In genomic region chr13:22036149-22036956, GRCm38 (mm10) we compare ENCODE assay signal across 8 mouse cellular contexts. TPM values are rescaled to one million over a fixed set of nuclear protein-coding genes. Genes with fewer than 3 reads are reported as not detected.
DNase-seq lines count a peak whose midpoint lies in the region; ATAC-seq and TF ChIP-seq lines count a peak whose summit lies in the region.

No protein-coding gene starts in this region.

- no peaks in the 10 kb centered on the region for H3K27me3 ChIP-seq in cerebellum, adult 2 months (ENCODE audit: control insufficient read depth, insufficient read depth, low read length)
- no peaks in the 10 kb centered on the region for H3K27me3 ChIP-seq in embryonic facial prominence, embryonic 11.5 days (ENCODE audit: control insufficient read depth, insufficient read depth, low read length)
- H3K27me3 ChIP-seq in limb, embryonic 10.5 days (ENCODE audit: low read depth, poor library complexity, severe bottlenecking), result no peaks in the 10 kb centered on the region
- no peaks in the 10 kb centered on the region for H3K27me3 ChIP-seq in neural tube, embryonic 13.5 days

- TF ChIP-seq POLR2A in cerebellum, adult 2 months (IDR thresholded peaks at IDR 0.05; ENCODE audit: borderline replicate concordance, insufficient read depth, low read length), result no peak

- TF ChIP-seq CTCF in cerebellum, adult 2 months (IDR thresholded peaks at IDR 0.05; ENCODE audit: borderline replicate concordance, insufficient read depth, low read depth, low read length), result no peak

- no peaks in the 10 kb centered on the region for H3K36me3 ChIP-seq in embryonic facial prominence, embryonic 11.5 days (replicated peaks; ENCODE audit: control insufficient read depth, insufficient read depth, low read depth, low read length)
- no peaks in the 10 kb centered on the region for H3K36me3 ChIP-seq in limb, embryonic 10.5 days
- no peaks in the 10 kb centered on the region for H3K36me3 ChIP-seq in neural tube, embryonic 13.5 days

- DNase-seq in cerebellum, adult 2 months, result no peak
- DNase-seq in cerebellum, adult 18-20 months, result no peak
- peak; percentile 59 for DNase-seq in 3T3-L1 (ENCODE audit: low read depth, low spot score)
- DNase-seq in embryonic facial prominence, embryonic 11.5 days (ENCODE audit: low spot score), result peak; percentile 69
- peak; percentile 70 for DNase-seq in limb, embryonic 10.5 days (ENCODE audit: low spot score)
- DNase-seq in gastrocnemius, postnatal 25 days, result no peak
- DNase-seq in urinary bladder, adult 18-20 months (ENCODE audit: low spot score in 2 of 2), result no peak

- peak overlapping the region; percentile 37 for H3K4me3 ChIP-seq in cerebellum, adult 2 months (replicated peaks; ENCODE audit: insufficient read depth, low read depth, low read length)
- peak overlapping the region; percentile 34 for H3K4me3 ChIP-seq in embryonic facial prominence, embryonic 11.5 days (ENCODE audit: low read depth, low read length)
- H3K4me3 ChIP-seq in limb, embryonic 10.5 days, result peak overlapping the region; percentile 51
- peak overlapping the region; percentile 42 for H3K4me3 ChIP-seq in neural tube, embryonic 13.5 days

- peak overlapping the region; percentile 50 for H3K9ac ChIP-seq in embryonic facial prominence, embryonic 11.5 days (replicated peaks; ENCODE audit: low read length)
- peak overlapping the region; percentile 70 for H3K9ac ChIP-seq in neural tube, embryonic 13.5 days

- WGBS in cerebellum, adult 2 months, result 3% methylated on average over 21 of the region's 23 CpGs
- WGBS in embryonic facial prominence, embryonic 11.5 days, result 3% methylated on average over 19 of the region's 23 CpGs
- WGBS in limb, embryonic 10.5 days, result 4% methylated on average over 22 of the region's 23 CpGs
- 3% methylated on average over 21 of the region's 23 CpGs for WGBS in neural tube, embryonic 13.5 days

- H3K27ac ChIP-seq in cerebellum, adult 2 months (ENCODE audit: insufficient read depth, low read length), result no peak overlapping the region
- H3K27ac ChIP-seq in embryonic facial prominence, embryonic 11.5 days (replicated peaks; ENCODE audit: low read depth, low read length), result peak overlapping the region; percentile 75
- H3K27ac ChIP-seq in limb, embryonic 10.5 days, result peak overlapping the region; percentile 95
- peak overlapping the region; percentile 74 for H3K27ac ChIP-seq in neural tube, embryonic 13.5 days (replicated peaks)

- H3K4me2 ChIP-seq in embryonic facial prominence, embryonic 11.5 days (ENCODE audit: low read depth, low read length), result peak overlapping the region; percentile 46
- peak overlapping the region; percentile 72 for H3K4me2 ChIP-seq in neural tube, embryonic 13.5 days

- ATAC-seq in embryonic facial prominence, embryonic 11.5 days (replicated peaks; ENCODE audit: insufficient number of reproducible peaks, low FRiP score, low TSS enrichment, low read depth), result peak; percentile 0; the same call in 1 of the 2 replicates
- ATAC-seq in neural tube, embryonic 13.5 days (ENCODE audit: low read depth), result peak; percentile 16; the same call in 1 of the 2 replicates

- no peaks in the 10 kb centered on the region for H3K9me3 ChIP-seq in embryonic facial prominence, embryonic 11.5 days (replicated peaks; ENCODE audit: control insufficient read depth, low read length)
- no peaks in the 10 kb centered on the region for H3K9me3 ChIP-seq in limb, embryonic 10.5 days (replicated peaks)
- no peaks in the 10 kb centered on the region for H3K9me3 ChIP-seq in neural tube, embryonic 13.5 days

- no peaks in the 10 kb centered on the region for H3K4me1 ChIP-seq in cerebellum, adult 2 months (ENCODE audit: control insufficient read depth, insufficient read depth, low read length)
- H3K4me1 ChIP-seq in embryonic facial prominence, embryonic 11.5 days (ENCODE audit: control insufficient read depth, insufficient read depth, low read length), result no peaks in the 10 kb centered on the region
- peaks cover 14% of the 10 kb centered on the region; the same call in 1 of the 2 replicates for H3K4me1 ChIP-seq in limb, embryonic 10.5 days
- H3K4me1 ChIP-seq in neural tube, embryonic 13.5 days (replicated peaks), result peaks cover 30% of the 10 kb centered on the region

RNA-seq across cellular contexts. Expression of gene Hist1h2bk, which starts 0.7 kb away (rescaled TPM):
- polyA plus RNA-seq in cerebellum, adult 2 months (2012; rRNA removed), result 0.34 TPM in 1 of 2 replicates, not detected in the other
- polyA plus RNA-seq in embryonic facial prominence, embryonic 11.5 days (2014; fragmentation: Nextera tagmentation; extraction: Ambion mirVana), result 15.9 and 24.3 TPM in 2 replicates
- 10.3 and 11.8 TPM in 2 replicates for polyA plus RNA-seq in limb, embryonic 10.5 days (2016; fragmentation: Nextera tagmentation; extraction: Ambion mirVana)
- polyA plus RNA-seq in neural tube, embryonic 13.5 days (2015; fragmentation: Nextera tagmentation; extraction: Ambion mirVana), result 2.5 and 3.8 TPM in 2 replicates
- total RNA-seq in gastrocnemius, postnatal 25 days (2021), result 10 to 100 TPM; 13.9 to 29.0 TPM

RNA-seq across cellular contexts. Expression of gene Hist1h2ah, which starts 1.0 kb away (rescaled TPM):
- not detected in 2 replicates for polyA plus RNA-seq in cerebellum, adult 2 months (2012; rRNA removed)
- 4.2 and 20.5 TPM in 2 replicates for polyA plus RNA-seq in embryonic facial prominence, embryonic 11.5 days (2014; fragmentation: Nextera tagmentation; extraction: Ambion mirVana)
- polyA plus RNA-seq in limb, embryonic 10.5 days (2016; fragmentation: Nextera tagmentation; extraction: Ambion mirVana), result 7.3 and 8.5 TPM in 2 replicates
- polyA plus RNA-seq in neural tube, embryonic 13.5 days (2015; fragmentation: Nextera tagmentation; extraction: Ambion mirVana), result 1.7 TPM in 1 of 2 replicates, not detected in the other
- total RNA-seq in gastrocnemius, postnatal 25 days (2021), result 1 to 10 TPM; 2.9 to 7.7 TPM

RNA-seq across cellular contexts. Expression of gene Hist1h4i, which starts 4.8 kb away (rescaled TPM):
- polyA plus RNA-seq in cerebellum, adult 2 months (2012; rRNA removed), result 8.8 and 9.8 TPM in 2 replicates
- polyA plus RNA-seq in embryonic facial prominence, embryonic 11.5 days (2014; fragmentation: Nextera tagmentation; extraction: Ambion mirVana), result 31.9 and 34.5 TPM in 2 replicates
- polyA plus RNA-seq in limb, embryonic 10.5 days (2016; fragmentation: Nextera tagmentation; extraction: Ambion mirVana), result 27.4 and 36.3 TPM in 2 replicates
- 8.8 and 10.1 TPM in 2 replicates for polyA plus RNA-seq in neural tube, embryonic 13.5 days (2015; fragmentation: Nextera tagmentation; extraction: Ambion mirVana)
- 10 to 100 TPM; 30.9 to 31.7 TPM for total RNA-seq in gastrocnemius, postnatal 25 days (2021)

RNA-seq across cellular contexts. Expression of gene Hist1h2ag, which starts 6.4 kb away (rescaled TPM):
- polyA plus RNA-seq in cerebellum, adult 2 months (2012; rRNA removed), result 0.60 and 1.1 TPM in 2 replicates
- polyA plus RNA-seq in embryonic facial prominence, embryonic 11.5 days (2014; fragmentation: Nextera tagmentation; extraction: Ambion mirVana), result 99.8 and 102 TPM in 2 replicates
- 59.9 and 81.0 TPM in 2 replicates for polyA plus RNA-seq in limb, embryonic 10.5 days (2016; fragmentation: Nextera tagmentation; extraction: Ambion mirVana)
- 8.4 and 11.4 TPM in 2 replicates for polyA plus RNA-seq in neural tube, embryonic 13.5 days (2015; fragmentation: Nextera tagmentation; extraction: Ambion mirVana)
- total RNA-seq in gastrocnemius, postnatal 25 days (2021), result 10 to 100 TPM in 1 of 2 experiments, 1 to 10 TPM in 1; 3.5 to 16.1 TPM

RNA-seq across cellular contexts. Expression of gene Hist1h2bj, which starts 6.7 kb away (rescaled TPM):
- polyA plus RNA-seq in cerebellum, adult 2 months (2012; rRNA removed), result 0.97 and 1.5 TPM in 2 replicates
- polyA plus RNA-seq in embryonic facial prominence, embryonic 11.5 days (2014; fragmentation: Nextera tagmentation; extraction: Ambion mirVana), result 14.2 and 16.0 TPM in 2 replicates
- 14.5 and 20.7 TPM in 2 replicates for polyA plus RNA-seq in limb, embryonic 10.5 days (2016; fragmentation: Nextera tagmentation; extraction: Ambion mirVana)
- 2.7 and 3.3 TPM in 2 replicates for polyA plus RNA-seq in neural tube, embryonic 13.5 days (2015; fragmentation: Nextera tagmentation; extraction: Ambion mirVana)
- total RNA-seq in gastrocnemius, postnatal 25 days (2021), result 10 to 100 TPM in 1 of 2 experiments, 1 to 10 TPM in 1; 5.3 to 14.5 TPM

Comparison
In these comparisons a context has a peak if more than half of its experiments do, and no peak if none do; other contexts are left out.
1. DNase-seq: peak in 3T3-L1 (single experiment), embryonic facial prominence, embryonic 11.5 days (single experiment) and limb, embryonic 10.5 days (single experiment); none in cerebellum, adult 2 months (0 of 2), cerebellum, adult 18-20 months (0 of 2), gastrocnemius, postnatal 25 days (single experiment) and urinary bladder, adult 18-20 months (0 of 2).
2. Peak in every context shown above with its lines, with median percentiles within 50 percentile points of each other: H3K4me3 ChIP-seq.